Mouse (Mus musculus): Measurements from ENCODE around the gene Tdrd5.

DNA sequence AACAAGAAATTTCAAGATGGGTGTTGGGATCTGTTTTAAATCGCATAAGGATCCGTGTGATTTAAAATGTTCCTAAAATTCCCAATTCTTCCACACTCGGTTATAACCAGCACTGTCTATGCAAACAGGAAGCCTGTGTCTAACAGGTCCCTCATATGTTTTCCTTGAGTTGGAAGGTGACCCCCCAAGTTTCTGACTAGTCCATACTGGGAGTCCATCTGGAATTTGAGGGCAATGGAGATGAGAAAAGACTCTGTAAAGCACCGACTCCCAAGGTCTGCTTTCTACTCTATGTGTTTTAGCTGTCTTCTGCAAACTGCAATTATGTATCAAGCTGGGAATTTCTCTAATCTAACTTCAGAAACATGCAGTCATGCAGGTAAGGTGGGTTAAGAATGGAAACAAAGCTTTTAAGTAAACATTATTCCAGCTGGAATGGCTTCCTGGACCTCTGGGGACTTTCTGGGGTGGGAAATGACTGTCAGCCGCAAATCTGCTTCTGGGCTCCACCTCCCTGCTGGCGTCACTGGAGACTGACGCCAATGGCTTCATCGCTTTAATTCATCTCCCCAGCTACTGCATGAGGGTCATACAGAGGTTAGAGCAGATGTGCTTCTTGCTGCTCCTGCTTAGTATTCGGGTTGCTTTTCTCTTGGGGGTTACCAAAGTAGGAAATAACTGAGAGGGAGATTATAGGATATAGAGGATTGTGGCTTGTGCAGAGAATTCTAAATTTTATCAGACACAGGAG, 73.0 kb downstream of the Tdrd5 start:
- TF ChIP-seq POLR2A (IDR thresholded peaks at IDR 0.05; ENCODE audit: low read depth, low read length) (no peak), CTCF (IDR thresholded peaks at IDR 0.05; ENCODE audit: borderline replicate concordance, insufficient read depth, low read length) (no peak)

All from embryonic fibroblast, embryonic 13.5 days (primary cell).